Mouse (Mus musculus) left cerebral cortex, postnatal 10 days (tissue): ENCODE results near the gene Trappc2l. TPM values are rescaled to one million over a fixed set of nuclear protein-coding genes. Genes with fewer than 3 reads are reported as not detected.
A peak's percentile ranks its signal among the peaks of the same experiment; 100 is the strongest.

Experiments
- DNase-seq, 2 experiments: peaks; one replicate each; pipeline ENCODE4 v3.0.0; 2021 to 2022; ENCODE audit warnings: low spot score in 2 of 2, mixed read lengths in 1 of 2; ENCODE audit errors: extremely low spot score in 1 of 2
- intact Hi-C: fragments of 180-260 bp; cut with DNase I; formaldehyde crosslinking; loops from one replicate; pipeline ENCODE4 v1.15.1; 2025
- total RNA-seq, 2 experiments: library from RNA; stranded (reverse); gene quantifications; 2 replicates each; pipeline ENCODE4 v1.2.3; 2021

Trappc2l gene
- total RNA-seq, 2 experiments from 2014 or later: 81.8 to 83.6 TPM

DNA sequence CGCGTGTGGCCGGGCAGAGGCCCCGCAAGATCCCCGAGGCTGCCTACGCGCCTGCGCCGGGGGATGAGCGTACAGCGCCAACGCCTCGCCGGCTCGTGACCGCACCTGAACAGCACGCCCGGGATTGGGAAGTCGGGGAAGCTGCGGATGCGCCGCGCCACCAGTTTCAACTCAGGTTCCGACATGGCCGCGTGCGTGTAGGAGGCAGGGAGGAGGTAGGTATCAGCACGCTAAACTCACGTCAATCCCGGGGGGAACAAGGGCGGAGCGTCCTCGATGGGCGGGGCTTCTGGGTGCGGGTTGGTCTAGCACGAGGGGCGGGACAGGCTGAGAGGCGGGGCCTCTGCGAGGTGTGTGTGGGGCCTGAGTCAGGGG is 34.8 kb upstream of the Trappc2l start, which contains the start of gene Aprt:
TSS of gene Aprt (minus strand) at position 262 of the 375 bp plus-strand sequence.
- DNase-seq: peak; percentile 88 to 95
- intact Hi-C loops: no loop called here

DNA sequence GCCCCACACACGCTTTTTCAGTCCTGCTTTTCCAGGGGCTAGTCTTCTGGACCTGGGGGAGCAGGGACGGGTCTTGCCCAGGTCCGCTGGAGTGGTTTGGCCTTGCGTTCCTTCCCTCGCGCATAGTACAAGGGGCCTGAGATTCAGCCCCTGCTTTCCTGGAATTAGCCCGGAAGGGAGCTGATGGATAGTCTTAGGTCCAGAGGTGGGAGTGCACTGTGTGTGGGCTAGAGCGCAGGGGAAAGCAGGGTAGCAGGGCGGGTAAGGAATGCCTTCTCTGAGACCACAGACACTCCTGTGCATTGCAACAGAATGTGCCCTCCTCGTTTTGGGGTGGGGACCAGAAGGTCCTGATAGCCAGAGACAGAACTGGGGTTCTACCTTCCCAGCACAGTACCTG is 34.3 kb upstream of the Trappc2l start:
- intact Hi-C loops: no loop called here
- no peak for DNase-seq

DNA sequence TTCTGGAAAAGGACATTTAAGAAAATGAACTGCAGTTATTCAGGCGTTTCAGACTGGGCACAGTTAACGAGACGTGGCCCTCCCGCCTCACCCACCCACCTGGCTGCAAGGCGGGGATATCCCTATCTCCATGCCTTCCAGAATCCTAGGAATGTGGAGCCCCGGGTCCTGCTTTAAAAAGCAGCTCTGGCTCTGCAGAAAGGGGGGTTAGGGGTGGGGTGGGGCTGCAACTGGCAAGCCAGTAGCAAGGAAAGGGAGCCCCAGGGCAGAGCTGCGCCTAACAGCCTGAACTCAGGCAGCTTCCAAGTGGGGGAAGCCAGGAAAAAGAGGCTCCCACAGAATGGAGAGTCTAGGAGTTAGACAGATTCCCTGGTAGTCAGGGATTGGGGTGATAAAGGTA is 32.2 kb upstream of the Trappc2l start:
- intact Hi-C loops: no loop called here
- no peak for DNase-seq

DNA sequence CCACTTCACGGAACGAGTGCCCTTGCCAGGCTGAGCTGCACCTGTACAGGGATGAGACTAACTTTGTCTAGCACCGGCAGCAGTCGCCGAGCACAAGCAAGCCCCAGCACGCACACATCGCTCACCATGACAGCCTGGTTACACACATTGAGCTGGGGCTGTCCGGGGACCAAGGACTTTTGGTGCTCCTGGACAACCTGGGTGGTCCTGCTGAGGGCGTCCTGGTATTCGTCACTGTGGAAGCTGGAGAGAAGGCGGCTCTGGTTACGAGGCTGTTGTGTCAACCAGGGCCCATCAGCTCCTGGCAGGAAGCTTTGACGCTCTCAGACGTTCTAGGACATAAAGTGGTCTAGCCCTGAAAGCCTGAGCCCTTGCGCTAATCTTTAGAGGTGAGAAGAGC is 30.5 kb upstream of the Trappc2l start:
- intact Hi-C loops: no loop called here
- no peak for DNase-seq

DNA sequence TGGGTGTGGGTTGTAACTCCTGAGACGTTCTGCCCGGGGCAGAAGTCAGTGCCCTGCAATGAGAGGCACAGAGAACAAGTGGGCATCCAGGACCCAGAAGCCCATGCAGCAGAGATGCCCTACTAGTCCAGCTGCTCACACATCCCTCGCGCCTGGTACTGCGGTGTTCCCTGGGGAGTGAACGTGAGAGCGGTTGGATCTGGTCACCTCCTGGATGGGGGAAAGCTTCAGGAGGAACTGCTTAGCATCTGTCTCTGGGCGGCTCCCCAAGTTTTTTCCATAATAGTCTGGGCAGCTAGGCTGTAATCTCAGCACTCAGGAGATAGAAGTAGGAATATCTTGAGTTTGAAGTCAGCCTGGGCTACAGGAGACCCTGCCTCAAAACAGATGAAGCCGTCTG is 26.5 kb upstream of the Trappc2l start:
- DNase-seq: no peak
- intact Hi-C loops: no loop called here

DNA sequence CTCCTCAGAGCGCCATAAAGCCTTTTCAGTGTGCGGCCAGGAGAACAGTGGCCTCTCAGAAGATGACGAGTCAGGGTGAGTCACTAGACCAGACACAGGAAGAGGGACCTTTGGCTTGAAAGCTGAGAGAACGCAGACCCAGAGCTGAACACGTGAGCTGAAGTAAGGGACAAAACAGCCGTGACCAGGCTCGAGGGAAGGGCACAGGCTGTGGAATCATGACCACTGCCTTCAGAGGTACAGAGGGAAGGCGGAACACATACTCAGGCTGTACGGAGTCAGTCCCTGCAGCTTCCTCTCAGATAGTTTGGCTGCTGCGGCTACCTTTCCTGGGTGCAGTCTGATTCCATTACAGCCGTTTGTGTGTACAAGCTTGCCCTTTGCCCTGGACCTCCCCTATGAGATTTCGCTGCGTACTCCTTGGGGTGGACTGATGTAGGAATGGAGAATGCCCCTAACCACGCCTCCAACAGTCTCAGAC is 26.0 kb upstream of the Trappc2l start:
- no peak for DNase-seq

DNA sequence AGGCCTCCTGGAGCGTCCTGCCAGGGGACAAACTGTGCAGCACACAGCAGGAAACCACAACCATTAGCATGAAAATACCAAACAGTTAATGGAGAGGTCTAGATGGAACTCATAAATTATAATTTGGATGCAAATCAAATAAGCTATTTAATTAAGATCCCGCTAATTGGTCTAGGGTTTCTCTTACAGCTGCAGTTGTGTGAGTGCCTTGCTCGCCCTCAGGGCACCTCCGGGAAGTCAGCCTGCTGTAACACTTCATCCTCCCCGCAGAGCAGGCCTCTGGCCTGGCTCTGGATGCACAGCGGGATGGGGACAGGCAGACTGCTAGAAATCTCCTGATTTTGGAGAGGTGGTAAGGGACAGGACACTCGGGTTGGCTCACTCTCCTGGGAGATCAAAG is 25.3 kb upstream of the Trappc2l start:
- no peak for DNase-seq
- intact Hi-C loops: no loop called here

More for the DNA sequence above, 26.0 kb upstream of the Trappc2l start:
- intact Hi-C loops: no loop called here

DNA sequence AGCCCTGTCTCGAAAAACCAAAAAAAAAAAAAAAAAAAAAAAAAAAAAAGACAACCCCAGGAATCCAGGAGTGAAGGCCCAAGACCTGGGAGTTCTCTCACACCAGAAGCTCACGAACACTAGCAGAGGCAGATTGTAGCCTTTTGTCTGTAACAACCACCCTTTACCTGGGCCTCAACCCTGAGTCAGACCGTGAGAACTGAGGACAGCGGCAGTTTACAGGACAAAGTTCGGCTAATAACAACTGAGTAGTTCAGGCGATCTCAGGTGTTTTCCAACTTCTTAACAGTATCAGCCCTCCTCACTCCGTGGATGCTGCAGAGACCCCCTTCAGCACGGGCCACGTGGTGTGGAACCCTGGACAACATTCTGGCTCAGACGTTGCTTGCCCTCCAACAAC is 24.7 kb upstream of the Trappc2l start:
- no peak for DNase-seq

DNA sequence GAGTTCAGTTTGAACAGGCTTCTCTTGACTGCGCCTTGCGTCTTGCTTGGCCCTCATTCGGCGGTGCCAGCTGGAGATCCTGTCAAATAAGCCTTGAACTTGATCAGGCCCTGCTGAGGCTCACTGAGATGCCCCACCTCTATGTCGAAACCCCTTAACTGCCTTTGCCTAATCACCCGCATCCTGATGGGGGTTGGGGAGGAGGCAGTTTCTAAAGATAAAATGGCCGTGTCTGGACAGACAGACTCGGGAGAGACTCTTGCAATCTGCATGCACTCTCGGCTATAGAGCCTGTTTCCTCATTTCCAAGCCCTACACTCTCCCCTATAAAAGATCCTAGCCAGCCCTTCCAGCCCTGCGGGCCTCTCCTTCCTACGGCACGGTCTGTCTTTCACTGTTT is 18.2 kb upstream of the Trappc2l start:
- intact Hi-C loops: no loop called here
- no peak for DNase-seq

More for the DNA sequence above, 24.7 kb upstream of the Trappc2l start:
- intact Hi-C loops: no loop called here

DNA sequence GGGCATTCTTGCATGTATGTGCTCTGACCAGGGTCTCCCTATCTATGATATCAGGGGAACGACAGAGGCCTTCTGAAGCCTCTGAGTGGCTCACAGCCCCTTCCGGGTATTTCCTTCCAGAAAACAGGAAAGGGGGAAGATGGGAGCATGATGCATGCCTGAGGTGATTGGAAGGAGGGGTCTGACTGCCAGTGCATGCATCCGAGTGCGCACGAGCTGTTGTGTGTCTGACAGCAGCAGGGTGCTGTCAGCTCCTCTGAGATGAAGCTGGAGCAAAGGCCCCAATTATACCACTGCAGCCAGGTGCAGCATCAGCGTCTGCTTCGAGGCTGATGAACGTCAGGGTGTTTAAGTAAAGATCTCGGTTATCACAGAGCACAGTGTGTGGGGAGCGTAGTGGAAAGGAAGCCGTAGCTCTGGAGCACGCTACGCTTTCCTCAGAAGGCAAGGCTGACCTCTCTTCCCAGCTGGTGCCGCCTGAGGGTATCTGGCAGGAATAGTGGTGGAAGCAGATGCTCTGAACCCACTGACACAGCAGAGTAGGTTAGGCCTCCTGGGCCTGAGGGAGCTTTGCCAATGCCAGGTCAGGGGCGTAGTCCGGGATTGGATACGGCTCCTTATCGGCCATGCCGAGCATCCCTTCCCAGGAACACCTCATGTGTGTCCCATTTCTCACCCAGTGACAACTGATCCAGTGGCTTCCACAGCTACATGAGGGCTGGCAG is 17.5 kb upstream of the Trappc2l start:
- DNase-seq: no peak
- intact Hi-C loops: no loop called here

DNA sequence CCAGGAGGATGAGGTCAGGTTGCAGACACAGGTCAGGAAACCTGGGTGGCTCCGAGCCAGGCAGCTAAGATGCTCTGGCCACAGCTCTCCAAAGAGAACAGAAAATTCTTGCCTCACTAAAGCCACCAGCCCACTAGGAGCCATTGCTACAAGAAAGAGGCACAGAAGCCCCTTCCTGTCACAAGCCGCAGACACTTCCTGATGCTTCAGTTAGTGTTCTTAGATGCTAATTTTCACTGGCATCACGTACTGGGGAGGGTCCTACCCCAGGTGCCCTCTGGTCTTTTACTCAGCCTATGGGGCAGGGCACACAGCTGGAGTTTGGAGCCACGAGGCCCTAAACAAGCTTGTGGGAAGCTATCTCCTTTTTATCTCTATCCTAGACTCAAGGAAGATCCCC is 15.4 kb upstream of the Trappc2l start:
- intact Hi-C loops: no loop called here
- DNase-seq: no peak

DNA sequence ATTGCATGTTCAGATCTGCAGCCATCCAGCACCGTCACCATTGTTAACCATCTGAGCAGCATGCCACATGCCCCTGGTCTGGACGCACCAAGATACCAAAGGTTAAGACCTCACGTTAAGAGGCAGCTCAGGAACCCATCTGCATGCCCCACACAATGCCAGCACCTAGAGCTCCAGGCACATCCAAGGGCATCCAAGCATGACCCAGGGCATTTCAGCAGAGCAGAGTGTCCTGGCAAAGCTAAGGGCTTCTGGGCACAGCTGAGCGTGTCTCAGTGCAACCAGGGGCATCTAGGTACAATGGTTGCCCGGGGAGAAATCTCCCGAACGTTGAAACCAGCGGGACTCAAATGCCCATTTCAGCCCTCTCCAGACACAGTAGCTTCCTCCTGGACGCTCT is 10.8 kb upstream of the Trappc2l start:
- intact Hi-C loops: no loop called here
- no peak for DNase-seq

DNA sequence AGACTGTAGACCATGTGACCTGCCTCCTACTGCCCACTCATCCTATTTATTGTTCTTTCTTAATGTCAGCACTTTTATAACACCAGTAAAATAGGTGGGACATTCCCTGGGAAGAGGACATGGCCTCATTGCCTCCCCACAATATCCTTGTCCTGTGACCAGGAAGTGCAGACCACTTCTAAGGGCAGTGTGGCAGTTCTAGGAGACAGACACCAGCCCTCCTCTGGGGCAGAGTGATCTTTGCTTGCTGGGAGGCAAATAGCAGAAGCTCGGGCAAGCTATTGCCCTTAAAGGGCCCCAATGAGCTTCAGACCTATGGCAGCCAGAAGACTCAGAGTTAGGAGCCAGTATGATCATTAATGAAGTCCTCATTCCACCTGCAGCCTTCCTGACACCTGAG is 6.8 kb upstream of the Trappc2l start:
- DNase-seq: no peak
- intact Hi-C loops: no loop called here

DNA sequence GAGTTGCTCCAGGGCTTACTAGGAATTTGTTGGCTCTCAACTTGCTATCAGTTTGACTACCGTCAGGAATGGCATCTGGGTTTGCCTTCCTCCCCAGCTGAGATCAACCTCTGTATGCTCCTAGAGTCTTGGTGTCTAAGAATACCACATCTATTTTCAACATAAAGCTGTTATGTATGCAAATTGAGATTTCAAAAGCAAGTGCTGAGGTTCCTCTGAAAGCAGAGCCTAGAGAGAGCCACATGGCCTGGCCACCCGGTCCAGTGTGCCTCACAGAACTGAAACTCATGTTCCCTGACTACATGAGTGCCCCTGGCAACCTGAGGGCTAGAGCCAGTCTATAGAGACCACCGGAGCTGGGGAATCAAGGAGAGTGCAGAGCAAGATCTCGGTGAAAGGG is 6.1 kb upstream of the Trappc2l start:
- intact Hi-C loops: no loop called here
- DNase-seq: no peak

DNA sequence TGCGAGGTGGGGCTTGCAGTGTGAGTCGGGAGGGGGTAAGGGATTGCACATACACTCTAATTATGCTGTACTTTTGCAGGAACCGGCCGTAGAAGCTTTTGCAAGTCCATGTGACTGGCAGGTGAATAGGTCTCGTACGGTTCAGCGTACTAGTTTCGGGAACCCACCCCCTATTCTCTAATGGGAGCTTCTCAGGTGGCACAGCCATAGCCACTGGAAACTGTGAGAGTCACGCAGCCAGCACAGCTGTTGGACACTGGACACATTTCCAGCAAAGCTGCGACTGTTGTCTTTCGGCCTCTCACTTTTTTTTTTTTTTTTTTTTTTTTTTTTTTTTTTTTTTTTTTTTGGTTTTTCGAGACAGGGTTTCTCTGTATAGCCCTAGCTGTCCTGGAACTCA is 4.6 kb upstream of the Trappc2l start:
- no peak for DNase-seq
- intact Hi-C loops: no loop called here

DNA sequence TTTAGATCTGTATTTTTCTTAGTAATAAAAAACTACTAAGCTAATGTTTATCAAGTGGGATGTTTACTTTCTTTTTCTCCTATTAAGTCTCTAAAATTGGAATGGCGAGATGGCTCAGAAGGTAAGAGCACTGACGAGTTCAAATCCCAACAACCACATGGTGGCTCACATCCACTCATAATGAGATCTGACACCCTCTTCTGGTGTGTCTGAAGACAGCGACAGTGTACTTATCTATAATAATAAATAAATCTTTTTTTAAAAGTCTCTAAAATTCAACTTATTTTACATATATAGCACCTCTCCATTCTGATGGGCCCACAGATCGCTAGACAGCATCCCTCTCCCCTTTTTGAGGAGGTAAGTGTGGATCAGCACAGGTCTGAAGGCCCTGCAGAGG is 1.2 kb upstream of the Trappc2l start:
- no peak for DNase-seq
- intact Hi-C loops: loop anchor here (5.0 kb wide), 1 partner anchor 108 kb away; no protein-coding TSS in a partner anchor

DNA sequence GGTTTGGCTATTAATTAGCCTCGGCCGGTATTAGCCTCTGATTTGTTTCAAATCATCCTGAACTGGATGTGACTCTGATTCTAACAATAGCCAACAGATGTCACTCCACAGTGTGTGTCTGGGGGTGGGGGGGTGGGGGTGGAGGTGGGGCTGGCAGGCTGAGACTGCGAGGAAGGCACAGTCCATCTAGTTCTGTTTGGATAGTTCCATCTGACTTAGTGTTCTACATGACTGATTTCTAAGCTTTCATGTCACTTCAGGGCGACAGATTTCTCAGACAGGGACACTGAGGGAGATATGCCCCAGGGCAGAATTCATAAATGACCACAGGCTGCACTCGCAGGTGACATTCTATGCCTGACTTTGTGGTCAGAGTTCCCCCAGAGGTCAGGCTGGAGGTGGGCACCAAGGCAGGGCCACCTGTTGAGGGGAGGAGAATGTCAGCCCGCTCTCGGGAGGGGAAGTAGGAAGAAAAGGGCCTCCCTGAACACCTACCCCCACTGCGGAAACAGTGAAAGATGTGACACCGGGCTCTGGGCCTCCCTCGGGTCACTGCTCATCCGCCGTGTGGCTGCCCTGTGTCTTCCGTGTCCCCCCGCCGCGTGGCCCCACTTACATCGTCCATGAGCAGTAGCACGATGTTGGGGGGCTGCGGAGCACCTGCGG is 695 bp upstream of the Trappc2l start:
- intact Hi-C loops: loop anchor here (5.0 kb wide), 1 partner anchor 108 kb away; no protein-coding TSS in a partner anchor
- no peak for DNase-seq

DNA sequence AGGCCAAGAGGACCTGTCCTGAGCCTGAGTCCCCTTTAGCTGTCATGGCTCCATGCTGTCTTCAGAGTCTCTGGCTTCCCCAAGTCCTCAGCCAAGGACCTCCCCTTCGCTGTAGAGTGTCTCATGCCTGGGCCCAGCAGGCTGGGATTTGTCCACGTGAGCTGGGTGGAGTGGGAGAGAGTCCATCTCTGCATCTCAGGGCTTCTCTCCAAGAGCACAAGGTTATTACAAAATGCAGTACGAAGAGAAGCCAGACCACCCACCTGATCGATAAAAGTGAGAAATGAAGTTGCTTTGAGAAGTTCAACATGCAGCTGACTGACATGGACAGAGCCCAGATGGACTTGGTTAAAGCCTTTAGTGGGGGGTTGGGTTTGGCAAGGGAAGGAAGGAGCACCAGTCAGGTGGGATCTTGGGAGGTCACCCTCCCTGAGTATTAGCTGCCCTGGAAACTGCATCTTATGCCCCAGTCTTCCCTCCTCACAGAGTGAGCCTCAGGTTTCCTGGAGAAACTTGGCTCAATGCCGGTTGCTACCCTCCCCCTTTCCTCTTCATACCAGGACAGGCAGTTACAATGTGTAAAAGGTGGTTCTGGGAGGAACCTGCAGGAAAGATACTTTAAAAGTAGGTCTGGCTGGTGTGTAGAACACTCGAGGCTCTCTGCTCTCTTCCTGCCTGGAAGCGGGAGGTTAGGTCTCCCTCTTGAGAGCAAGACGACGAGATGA is 4.9 kb downstream of the Trappc2l start:
- intact Hi-C loops: no loop called here
- no peak for DNase-seq

DNA sequence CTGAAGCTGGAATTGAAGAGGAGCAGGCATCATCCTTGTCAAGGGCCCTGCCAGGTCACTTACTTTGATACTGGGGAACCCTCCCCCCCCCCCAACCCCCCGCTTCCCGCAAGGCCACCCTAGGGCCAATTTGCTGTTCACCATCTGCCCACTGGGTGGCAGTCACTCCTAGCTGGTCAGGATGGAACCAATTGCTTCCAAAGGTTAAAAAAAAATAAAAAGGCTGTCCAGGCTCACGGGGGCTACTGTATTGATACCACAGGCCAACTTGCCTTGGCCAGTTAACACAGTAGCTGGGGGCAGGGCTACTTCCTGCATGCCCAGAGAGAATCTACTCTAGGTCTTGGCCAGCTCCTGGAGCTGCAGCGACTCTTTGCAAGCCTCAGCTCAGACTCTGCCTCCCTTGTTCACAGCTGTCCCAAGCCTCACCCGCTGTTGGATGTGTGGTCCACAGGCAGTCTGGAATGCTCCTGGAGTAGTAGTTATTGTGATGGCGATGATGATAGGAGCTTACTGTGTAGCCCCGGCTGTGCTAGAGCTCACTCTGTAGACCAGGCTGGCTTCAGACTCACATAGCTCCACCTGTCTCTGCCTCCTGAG is 6.6 kb downstream of the Trappc2l start:
- intact Hi-C loops: loop anchor here (2.0 kb wide), 1 partner anchor 213 kb away; no protein-coding TSS in a partner anchor
- peak; percentile 44 to 86 for DNase-seq
